Mouse (Mus musculus) kidney, postnatal 36 days (tissue): ENCODE results near the gene Zfp428.
A peak's percentile ranks its signal among the peaks of the same experiment; 100 is the strongest.
"Not testable (repeated sequence)": the region's sequence is repeated elsewhere in the genome, so short reads cannot be mapped to it uniquely, and the experiment has no call there.

Experiments used
- DNase-seq, 2 experiments: peaks; one replicate each; pipeline ENCODE4 v3.0.0; 2021 to 2022; ENCODE audit warnings: mixed read lengths in 2 of 2

Zfp428 gene

GRCm38 (mm10) chr7:24481474-24482207 lies 25.2 kb upstream of the Zfp428 start, which contains the start of gene Cadm4:
TSS of gene Cadm4 (plus strand) at chr7:24482023.
- DNase-seq: peak; percentile 75 to 91

GRCm38 (mm10) chr7:24482208-24483020 lies 24.4 kb upstream of the Zfp428 start:
- no peak for DNase-seq

GRCm38 (mm10) chr7:24483291-24483690 lies 23.5 kb upstream of the Zfp428 start:
- not testable (repeated sequence) for DNase-seq

- DNase-seq: no peak
These were observed 21.3 kb upstream of the Zfp428 start for GRCm38 (mm10) chr7:24485481-24485880.

GRCm38 (mm10) chr7:24486654-24487130 lies 20.1 kb upstream of the Zfp428 start:
- no peak for DNase-seq

GRCm38 (mm10) chr7:24487403-24487802 lies 19.4 kb upstream of the Zfp428 start:
- peak in 1 of 2 experiments; percentile 30 for DNase-seq

GRCm38 (mm10) chr7:24488303-24488702 lies 18.5 kb upstream of the Zfp428 start:
- DNase-seq: no peak

GRCm38 (mm10) chr7:24499856-24500577 lies 6.8 kb upstream of the Zfp428 start:
- DNase-seq: peak; percentile 28 to 58

- peak in 1 of 2 experiments; percentile 68 for DNase-seq
These were observed 5.9 kb upstream of the Zfp428 start for GRCm38 (mm10) chr7:24500929-24501328.

- DNase-seq: peak in 1 of 2 experiments; percentile 66
These were observed 5.3 kb upstream of the Zfp428 start for GRCm38 (mm10) chr7:24501492-24501891.

GRCm38 (mm10) chr7:24504004-24504403 lies 2.8 kb upstream of the Zfp428 start:
- no peak for DNase-seq

GRCm38 (mm10) chr7:24504868-24505267 lies 1.9 kb upstream of the Zfp428 start:
- no peak for DNase-seq

- no peak for DNase-seq
These were observed 1.2 kb upstream of the Zfp428 start for GRCm38 (mm10) chr7:24505447-24506064.

GRCm38 (mm10) chr7:24506065-24506459 lies 744 bp upstream of the Zfp428 start:
- DNase-seq: peak; percentile 10 to 48

GRCm38 (mm10) chr7:24506476-24506837 lies 349 bp upstream of the Zfp428 start:
- DNase-seq: peak; percentile 66 to 70

- peak; percentile 9 to 23 for DNase-seq
These were observed 914 bp downstream of the Zfp428 start for GRCm38 (mm10) chr7:24507726-24508114.

GRCm38 (mm10) chr7:24512355-24512754 lies 5.5 kb downstream of the Zfp428 start, which contains the start of gene AC161166.1:
TSS of gene AC161166.1 (minus strand) at chr7:24512455.
- DNase-seq: no peak

GRCm38 (mm10) chr7:24516319-24516718 lies 9.5 kb downstream of the Zfp428 start:
- DNase-seq: peak in 1 of 2 experiments; percentile 56

- no peak for DNase-seq
These were observed 10.3 kb downstream of the Zfp428 start for GRCm38 (mm10) chr7:24517077-24517476.

GRCm38 (mm10) chr7:24517654-24518053 lies 10.8 kb downstream of the Zfp428 start:
- DNase-seq: no peak

GRCm38 (mm10) chr7:24519130-24519529 lies 12.3 kb downstream of the Zfp428 start:
- DNase-seq: no peak

GRCm38 (mm10) chr7:24520054-24520453 lies 13.2 kb downstream of the Zfp428 start:
- DNase-seq: not testable (repeated sequence)
